Mouse (Mus musculus): ENCODE results near the gene Slc6a4. TPM values are rescaled to one million over a fixed set of nuclear protein-coding genes. Genes with fewer than 3 reads are reported as not detected.
A peak's percentile ranks its signal among the peaks of the same experiment; 100 is the strongest.
"Not testable (repeated sequence)": the region's sequence is repeated elsewhere in the genome, so short reads cannot be mapped to it uniquely, and the experiment has no call there.

Slc6a4 gene
- polyA plus RNA-seq, 1 experiment from 2014 or later: 0.44 TPM

DNA sequence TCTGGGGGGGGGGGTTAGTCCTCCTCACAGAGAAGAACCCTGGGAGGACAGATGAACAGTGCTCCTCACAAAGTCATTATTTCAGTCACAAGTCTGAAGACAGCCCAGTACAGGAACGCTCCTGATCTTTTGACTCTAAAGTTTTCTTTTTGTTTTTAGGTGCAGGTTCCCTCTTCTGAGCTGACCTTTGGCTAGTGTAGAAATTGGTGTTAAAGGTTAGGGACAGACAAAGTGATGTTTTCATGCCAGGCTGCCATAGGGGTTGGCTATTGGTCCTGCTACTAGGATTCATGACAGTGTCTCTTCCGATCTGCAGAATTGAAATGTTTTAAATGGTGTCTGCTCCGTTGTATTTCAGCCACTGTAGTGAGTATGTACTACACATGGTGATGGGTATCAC is 29.8 kb downstream of the Slc6a4 start:
- no peak overlapping the region for H3K4me3 ChIP-seq
- H3K27ac ChIP-seq (replicated peaks): no peak overlapping the region
- no peaks in the 10 kb centered on the region for H3K9me3 ChIP-seq (replicated peaks)
- DNase-seq (ENCODE audit: low spot score): no peak
- no peaks in the 10 kb centered on the region for H3K36me3 ChIP-seq
- H3K4me1 ChIP-seq: no peaks in the 10 kb centered on the region
- no peaks in the 10 kb centered on the region for H3K27me3 ChIP-seq (ENCODE audit: low read depth, poor library complexity, severe bottlenecking)
- 96% methylated on average over 3 of the region's 3 CpGs for WGBS

DNA sequence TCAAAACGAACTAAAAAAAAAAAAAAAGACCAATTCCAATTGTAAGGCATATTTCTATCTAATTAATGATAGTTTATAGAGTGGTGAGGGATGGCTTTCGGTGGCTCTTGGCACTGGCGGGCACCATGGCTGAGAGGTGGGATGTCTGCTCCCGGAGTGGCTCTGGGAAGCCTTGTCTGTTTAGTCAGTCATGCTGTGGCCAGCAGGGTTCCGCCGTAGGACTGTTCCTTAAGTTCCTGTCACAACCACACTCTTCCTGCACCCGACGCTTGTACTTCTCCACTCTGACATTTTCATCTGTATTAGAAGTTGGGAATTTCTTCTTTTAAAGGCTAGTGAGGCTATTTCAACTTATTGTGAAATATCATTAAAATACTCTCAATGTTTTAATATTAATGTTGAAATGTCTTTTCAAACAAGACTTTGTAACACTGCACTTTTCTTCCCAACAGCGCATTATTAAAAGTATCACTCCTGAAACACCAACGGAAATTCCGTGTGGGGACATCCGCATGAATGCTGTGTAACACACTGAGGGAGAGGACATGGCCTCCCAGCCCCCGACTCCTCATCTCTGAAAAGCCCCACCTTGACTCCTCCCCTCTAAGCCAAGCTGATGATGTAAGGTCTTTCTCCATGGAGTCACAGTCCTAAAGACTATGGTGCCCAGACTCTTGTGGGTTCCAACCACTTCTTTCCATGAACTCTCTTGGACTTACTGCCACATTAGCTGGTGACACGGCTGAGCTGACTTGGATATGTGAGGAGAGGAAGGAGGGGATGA is 32.9 kb downstream of the Slc6a4 start:
- Histone ChIP-seq H3K4me1 (no peaks in the 10 kb centered on the region), H3K4me3 (no peak overlapping the region), H3K27ac (replicated peaks) (no peak overlapping the region), H3K9me3 (replicated peaks) (no peaks in the 10 kb centered on the region), H3K36me3 (no peaks in the 10 kb centered on the region), H3K27me3 (ENCODE audit: low read depth, poor library complexity, severe bottlenecking) (no peaks in the 10 kb centered on the region)
- WGBS: 77% methylated on average over 14 of the region's 14 CpGs
- DNase-seq (ENCODE audit: low spot score): no peak

DNA sequence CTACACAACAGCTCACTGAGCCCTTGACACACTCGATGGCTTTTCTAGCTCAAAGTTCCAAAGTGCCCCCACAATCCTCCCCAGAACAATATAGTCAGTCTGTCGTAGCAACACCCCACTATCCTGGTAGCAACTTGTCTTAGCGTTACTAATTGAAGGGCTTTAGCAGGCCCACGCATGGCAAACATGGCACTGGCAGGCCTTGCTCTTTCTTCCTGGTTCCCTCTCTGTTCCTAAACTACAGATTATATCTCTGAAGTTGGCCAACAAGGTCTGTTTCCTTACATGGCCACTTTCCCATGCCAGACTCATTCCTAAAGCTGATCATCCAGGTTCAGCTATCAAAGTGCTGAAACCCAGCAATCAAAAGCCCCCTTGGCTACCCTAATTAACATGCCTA is 43.5 kb downstream of the Slc6a4 start:
- no peak for DNase-seq (ENCODE audit: low spot score)
- Histone ChIP-seq H3K27ac (replicated peaks) (no peak overlapping the region), H3K36me3 (peaks cover 32% of the 10 kb centered on the region), H3K9me3 (replicated peaks) (no peaks in the 10 kb centered on the region), H3K27me3 (ENCODE audit: low read depth, poor library complexity, severe bottlenecking) (no peaks in the 10 kb centered on the region), H3K4me1 (no peaks in the 10 kb centered on the region), H3K4me3 (no peak overlapping the region)
- 85% methylated on average over 4 of the region's 4 CpGs for WGBS

DNA sequence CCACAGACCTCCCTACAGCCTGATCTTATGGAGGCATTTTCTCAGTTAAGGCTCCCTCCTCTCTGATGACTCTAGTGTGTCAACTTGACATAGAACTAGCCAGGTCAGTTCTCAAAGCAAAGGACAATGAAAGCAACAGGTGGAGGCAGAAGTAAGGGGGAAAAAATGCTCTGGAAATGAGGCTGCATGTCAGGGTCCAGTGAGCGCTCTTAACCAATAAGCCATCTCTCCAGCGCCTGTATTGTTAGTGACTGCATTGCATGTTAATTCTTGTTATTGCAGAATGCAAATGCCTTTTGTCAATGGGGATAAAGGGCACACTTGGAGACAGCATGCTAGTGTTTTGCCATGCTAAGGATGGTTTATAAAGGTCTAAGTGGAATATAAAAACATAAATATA is 44.4 kb downstream of the Slc6a4 start:
- no peaks in the 10 kb centered on the region for H3K9me3 ChIP-seq (replicated peaks)
- H3K27me3 ChIP-seq (ENCODE audit: low read depth, poor library complexity, severe bottlenecking): no peaks in the 10 kb centered on the region
- H3K27ac ChIP-seq (replicated peaks): no peak overlapping the region
- H3K4me1 ChIP-seq: no peaks in the 10 kb centered on the region
- 82% methylated on average over 2 of the region's 2 CpGs for WGBS
- H3K36me3 ChIP-seq: peaks cover 41% of the 10 kb centered on the region
- no peak overlapping the region for H3K4me3 ChIP-seq
- no peak for DNase-seq (ENCODE audit: low spot score)

DNA sequence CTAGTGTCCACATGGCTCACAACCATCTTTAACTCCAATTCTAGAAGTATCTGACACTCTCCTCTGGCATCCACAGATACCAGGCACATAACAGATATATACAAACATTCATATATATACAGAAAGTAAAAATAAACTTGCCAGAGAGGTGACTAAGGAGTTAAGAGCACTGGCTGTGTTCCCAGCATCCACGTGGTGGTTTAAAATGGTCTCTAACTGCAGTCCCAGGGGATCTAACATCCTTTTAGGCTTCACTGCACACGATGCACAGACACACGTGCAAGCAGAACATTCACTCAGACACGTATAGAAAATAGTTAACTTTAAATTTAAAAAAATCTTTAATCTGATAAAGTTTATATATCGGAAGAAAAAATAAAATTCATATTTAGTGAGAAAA is 63.5 kb downstream of the Slc6a4 start:
- 85% methylated on average over 5 of the region's 5 CpGs for WGBS

DNA sequence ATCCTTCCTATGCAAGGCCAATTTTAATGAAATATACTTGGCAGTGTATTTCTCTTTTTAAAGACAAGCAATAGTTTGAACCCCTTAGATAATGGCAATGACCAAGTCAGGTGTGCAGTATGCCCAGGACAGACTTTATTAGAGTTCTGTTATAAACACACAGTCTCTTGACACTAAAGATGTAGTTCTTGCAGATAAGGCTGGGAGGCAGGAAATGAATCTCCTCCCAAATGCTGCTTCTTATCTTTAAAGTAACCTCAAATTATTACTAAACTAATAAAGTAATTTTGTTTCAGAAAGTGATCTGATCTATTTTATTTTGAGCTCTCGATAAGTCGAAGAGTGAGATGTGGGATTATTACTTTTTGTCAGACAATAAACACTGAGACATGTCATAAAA is 65.0 kb downstream of the Slc6a4 start:
- no peaks in the 10 kb centered on the region for H3K9me3 ChIP-seq (replicated peaks)
- peaks cover 24% of the 10 kb centered on the region for H3K36me3 ChIP-seq
- H3K27me3 ChIP-seq (ENCODE audit: low read depth, poor library complexity, severe bottlenecking): no peaks in the 10 kb centered on the region
- no peaks in the 10 kb centered on the region for H3K4me1 ChIP-seq
- 91% methylated on average over 2 of the region's 2 CpGs for WGBS
- no peak overlapping the region for H3K4me3 ChIP-seq
- H3K27ac ChIP-seq (replicated peaks): no peak overlapping the region
- no peak for DNase-seq (ENCODE audit: low spot score)

More for the DNA sequence above, 63.5 kb downstream of the Slc6a4 start:
- Histone ChIP-seq H3K27ac (replicated peaks) (no peak overlapping the region), H3K36me3 (peaks cover 17% of the 10 kb centered on the region), H3K27me3 (ENCODE audit: low read depth, poor library complexity, severe bottlenecking) (no peaks in the 10 kb centered on the region), H3K4me3 (no peak overlapping the region), H3K9me3 (replicated peaks) (no peaks in the 10 kb centered on the region), H3K4me1 (no peaks in the 10 kb centered on the region)
- no peak for DNase-seq (ENCODE audit: low spot score)

DNA sequence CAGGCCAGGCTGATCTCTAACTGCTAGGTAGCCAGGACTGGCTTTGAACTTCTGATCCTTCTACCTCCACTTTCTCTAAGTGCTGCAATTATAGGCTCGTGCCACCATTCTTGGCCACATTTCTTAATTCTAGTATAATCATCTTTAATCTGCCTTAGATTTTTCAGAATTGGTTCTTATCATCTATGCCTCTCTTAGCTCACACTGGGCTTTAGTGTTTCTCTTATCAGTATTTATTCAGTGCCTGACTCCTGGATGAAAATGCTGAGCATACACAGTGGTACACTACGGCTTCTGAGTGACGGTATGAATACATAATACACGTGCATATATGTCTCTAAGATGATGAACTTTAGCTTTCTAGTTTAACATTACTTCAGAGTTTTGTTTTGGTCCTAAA is 70.4 kb downstream of the Slc6a4 start:
- 94% methylated on average over 4 of the region's 4 CpGs for WGBS
- Histone ChIP-seq H3K9me3 (replicated peaks) (no peaks in the 10 kb centered on the region), H3K4me3 (no peak overlapping the region)

DNA sequence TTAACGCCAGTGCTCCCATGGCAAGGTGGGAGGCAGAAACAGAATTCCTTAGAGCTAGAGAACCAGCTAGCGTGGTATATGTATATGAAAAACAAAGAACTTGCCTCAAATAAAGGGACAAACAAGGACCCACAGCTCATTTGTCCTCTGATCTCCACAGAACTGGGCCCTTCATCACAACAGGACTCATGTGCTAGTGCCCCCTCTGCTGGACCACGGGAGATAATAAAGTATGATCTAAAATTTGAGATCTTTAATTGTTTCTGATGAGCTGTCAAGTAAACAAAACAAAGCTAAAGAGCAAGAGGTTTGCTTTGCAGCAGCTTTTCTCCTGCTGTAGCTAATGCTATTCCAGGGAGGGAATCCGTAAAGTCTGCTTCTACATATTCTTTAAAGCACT is 72.3 kb downstream of the Slc6a4 start:
- Histone ChIP-seq H3K4me3 (no peak overlapping the region), H3K4me1 (no peaks in the 10 kb centered on the region), H3K27me3 (ENCODE audit: low read depth, poor library complexity, severe bottlenecking) (no peaks in the 10 kb centered on the region), H3K27ac (replicated peaks) (no peak overlapping the region), H3K36me3 (peaks cover 75% of the 10 kb centered on the region), H3K9me3 (replicated peaks) (no peaks in the 10 kb centered on the region)
- WGBS: 84% methylated on average over 4 of the region's 4 CpGs
- no peak for DNase-seq (ENCODE audit: low spot score)

More for the DNA sequence above, 70.4 kb downstream of the Slc6a4 start:
- no peaks in the 10 kb centered on the region for H3K27me3 ChIP-seq (ENCODE audit: low read depth, poor library complexity, severe bottlenecking)
- no peaks in the 10 kb centered on the region for H3K4me1 ChIP-seq
- no peak for DNase-seq (ENCODE audit: low spot score)
- H3K36me3 ChIP-seq: peaks cover 60% of the 10 kb centered on the region
- no peak overlapping the region for H3K27ac ChIP-seq (replicated peaks)

DNA sequence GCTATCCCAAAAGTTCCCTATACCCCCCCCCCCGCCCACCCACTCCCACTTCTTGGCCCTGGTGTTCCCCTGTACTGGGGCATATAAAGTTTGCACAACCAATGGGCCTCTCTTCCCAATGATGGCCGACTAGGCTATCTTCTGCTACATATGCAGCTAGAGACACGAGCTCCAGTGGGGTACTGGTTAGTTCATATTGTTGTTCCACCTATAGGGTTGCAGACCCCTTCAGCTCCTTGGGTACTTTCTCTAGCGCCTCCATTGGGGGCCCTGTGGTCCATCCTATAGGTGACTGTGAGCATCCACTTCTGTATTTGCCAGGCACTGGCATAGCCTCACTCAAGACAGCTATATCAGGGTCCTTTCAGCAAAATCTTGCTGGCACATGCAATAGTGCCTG is 78.9 kb downstream of the Slc6a4 start:
- H3K36me3 ChIP-seq: peaks cover 39% of the 10 kb centered on the region
- not testable (repeated sequence) for DNase-seq (ENCODE audit: low spot score)

DNA sequence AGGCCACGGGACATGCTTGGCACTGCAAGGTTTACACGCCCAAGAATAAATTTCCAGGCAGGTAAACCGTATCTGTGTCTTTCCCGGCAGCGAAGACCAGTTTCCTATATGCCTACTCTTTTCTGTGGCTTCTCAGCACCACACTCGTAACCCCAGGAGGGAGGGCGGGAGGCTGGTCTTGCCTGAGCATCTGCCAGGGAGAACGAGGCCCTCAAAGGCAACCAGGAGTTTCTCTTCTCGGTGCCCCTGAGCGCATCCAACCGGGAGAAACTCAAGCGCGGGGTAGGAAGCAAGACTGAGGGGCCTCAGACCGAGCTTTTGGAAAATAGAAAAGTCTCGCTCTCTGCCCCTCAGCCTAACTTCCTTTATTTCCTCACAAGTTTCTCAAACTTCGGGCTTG is 79.4 kb downstream of the Slc6a4 start:
- Histone ChIP-seq H3K36me3 (peaks cover 35% of the 10 kb centered on the region), H3K4me1 (peaks cover 14% of the 10 kb centered on the region), H3K27me3 (ENCODE audit: low read depth, poor library complexity, severe bottlenecking) (no peaks in the 10 kb centered on the region), H3K9me3 (replicated peaks) (no peaks in the 10 kb centered on the region), H3K27ac (replicated peaks) (peak overlapping the region; percentile 95), H3K4me3 (peak overlapping the region; percentile 94)
- 3% methylated on average over 16 of the region's 16 CpGs for WGBS
- DNase-seq (ENCODE audit: low spot score): no peak

More for the DNA sequence above, 78.9 kb downstream of the Slc6a4 start:
- Histone ChIP-seq H3K4me3 (peak overlapping the region; percentile 94), H3K27ac (replicated peaks) (peak overlapping the region; percentile 95), H3K4me1 (peaks cover 14% of the 10 kb centered on the region)
- H3K9me3 ChIP-seq (replicated peaks); H3K27me3 ChIP-seq (ENCODE audit: low read depth, poor library complexity, severe bottlenecking): not testable (repeated sequence)
- 61% methylated on average over 4 of the region's 4 CpGs for WGBS

DNA sequence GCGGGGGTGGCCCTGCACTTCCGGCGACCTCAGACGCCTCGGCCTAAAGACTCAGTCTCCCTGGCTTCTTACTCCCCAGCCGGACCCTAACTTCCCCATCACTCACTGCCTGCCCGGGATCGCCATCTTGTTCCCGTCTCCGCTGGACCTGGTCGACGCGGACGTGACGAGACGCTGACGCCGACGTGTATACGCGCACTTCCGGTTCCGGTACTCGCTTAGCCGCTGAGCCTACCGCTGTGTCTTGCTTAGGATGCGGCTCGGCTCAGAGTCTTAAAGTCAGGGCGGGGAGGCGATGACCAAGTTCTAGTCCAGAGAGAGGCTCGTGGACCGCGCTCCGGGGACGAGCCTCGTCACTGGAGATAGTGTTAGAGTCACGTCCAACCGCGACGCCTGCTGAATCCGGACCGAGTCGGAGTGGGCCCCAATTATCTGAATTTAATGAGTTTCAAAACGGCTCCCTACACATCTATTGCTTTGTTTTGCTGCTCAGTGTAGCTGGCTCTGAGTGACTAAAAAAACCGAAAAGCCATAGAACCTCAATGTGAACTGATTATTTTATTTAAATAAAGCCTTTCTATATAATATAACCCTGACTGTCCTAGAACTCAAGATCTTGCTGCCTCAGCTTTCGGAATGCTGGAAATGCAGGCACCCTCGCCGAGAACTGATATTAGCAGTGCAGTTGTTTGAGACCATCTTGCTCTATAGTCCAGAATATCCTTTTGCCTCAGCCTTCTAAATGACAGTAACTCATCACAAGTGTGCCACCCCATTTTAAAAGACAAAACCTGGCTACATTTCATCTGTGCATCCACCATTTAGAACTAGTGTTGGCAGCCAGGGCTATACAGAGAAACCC is 80.1 kb downstream of the Slc6a4 start, which contains the start of gene Nsrp1:
Nsrp1 (minus strand) TSS at position 163 of the 862 bp plus-strand sequence.
- Histone ChIP-seq H3K36me3 (peaks cover 28% of the 10 kb centered on the region), H3K27ac (replicated peaks) (peak within 1 kb of the TSS; percentile 95), H3K9me3 (replicated peaks) (no peaks in the 10 kb centered on the region), H3K4me3 (peak within 1 kb of the TSS; percentile 94), H3K4me1 (peaks cover 14% of the 10 kb centered on the region), H3K27me3 (ENCODE audit: low read depth, poor library complexity, severe bottlenecking) (no peaks in the 10 kb centered on the region)
- WGBS: 4% methylated on average over 48 of the region's 48 CpGs
- peak; percentile 96 for DNase-seq (ENCODE audit: low spot score)

DNA sequence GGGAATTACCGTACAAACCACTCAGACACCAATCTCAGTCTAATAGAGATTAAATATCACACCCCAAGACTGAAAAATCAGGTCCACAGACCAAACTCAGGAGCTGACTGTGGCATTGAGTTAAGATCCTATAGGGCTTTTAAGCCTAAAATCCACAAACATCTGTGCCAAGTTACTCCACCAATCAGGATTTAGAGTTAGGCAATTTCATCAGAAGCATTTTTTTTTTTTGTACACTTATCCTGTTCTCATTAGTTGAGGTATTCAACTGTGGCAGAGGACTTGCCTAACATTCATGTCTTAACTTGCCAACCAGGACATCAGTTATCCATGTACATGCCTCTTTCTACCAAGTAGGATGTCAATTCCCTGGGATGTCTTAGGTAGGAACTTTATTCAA is 81.0 kb downstream of the Slc6a4 start:
- no peaks in the 10 kb centered on the region for H3K27me3 ChIP-seq (ENCODE audit: low read depth, poor library complexity, severe bottlenecking)
- H3K36me3 ChIP-seq: peaks cover 19% of the 10 kb centered on the region
- H3K27ac ChIP-seq (replicated peaks): no peak overlapping the region
- DNase-seq (ENCODE audit: low spot score): no peak
- H3K9me3 ChIP-seq (replicated peaks): no peaks in the 10 kb centered on the region
- 96% methylated on average over 1 of the region's 1 CpGs for whole genome bisulfite sequencing
- H3K4me1 ChIP-seq: peaks cover 14% of the 10 kb centered on the region
- no peak overlapping the region for H3K4me3 ChIP-seq

Data from midbrain, embryonic 10.5 days (tissue).